Mouse (Mus musculus): ENCODE data around the gene Dvl1. TPM values are rescaled to one million over a fixed set of nuclear protein-coding genes. Genes with fewer than 3 reads are reported as not detected.

Gene Dvl1
- polyA plus RNA-seq, 1 experiment: 184 TPM

GRCm38 (mm10) chr4:155906125-155906524 is 58.9 kb downstream of the Dvl1 start:
- Histone ChIP-seq H3K4me1 (replicated peaks; ENCODE audit: control insufficient read depth, insufficient read depth, low read length) (no peaks in the 10 kb centered on the region), H3K27me3 (ENCODE audit: control insufficient read depth, insufficient read depth, low read length) (no peaks in the 10 kb centered on the region), H3K27ac (ENCODE audit: control insufficient read depth, insufficient read depth, low read length) (no peak overlapping the region), H3K4me3 (ENCODE audit: control insufficient read depth, insufficient read depth, low read length) (no peak overlapping the region), H3K36me3 (ENCODE audit: control insufficient read depth, insufficient read depth, low read length) (peaks cover 11% of the 10 kb centered on the region)
- 96% methylated on average over 9 of the region's 9 CpGs for WGBS
- no peak for DNase-seq
- TF ChIP-seq CTCF (IDR thresholded peaks at IDR 0.05; ENCODE audit: borderline replicate concordance, control insufficient read depth, extremely low read depth, insufficient read depth, low read length, poor library complexity): no peak
- TF ChIP-seq POLR2A (IDR thresholded peaks at IDR 0.05; ENCODE audit: control insufficient read depth, extremely low read depth, insufficient read depth, low read length, poor library complexity): no peak

GRCm38 (mm10) chr4:155907003-155907402 is 59.8 kb downstream of the Dvl1 start:
- no peak for DNase-seq
- H3K36me3 ChIP-seq (ENCODE audit: control insufficient read depth, insufficient read depth, low read length): peaks cover 2% of the 10 kb centered on the region
- WGBS: 96% methylated on average over 11 of the region's 11 CpGs

GRCm38 (mm10) chr4:155908281-155908680 is 61.1 kb downstream of the Dvl1 start:
- Histone ChIP-seq H3K4me3 (ENCODE audit: control insufficient read depth, insufficient read depth, low read length) (no peak overlapping the region), H3K4me1 (replicated peaks; ENCODE audit: control insufficient read depth, insufficient read depth, low read length) (no peaks in the 10 kb centered on the region), H3K36me3 (ENCODE audit: control insufficient read depth, insufficient read depth, low read length) (no peaks in the 10 kb centered on the region), H3K27me3 (ENCODE audit: control insufficient read depth, insufficient read depth, low read length) (no peaks in the 10 kb centered on the region), H3K27ac (ENCODE audit: control insufficient read depth, insufficient read depth, low read length) (no peak overlapping the region)
- 71% methylated on average over 7 of the region's 7 CpGs for WGBS
- DNase-seq: no peak
- TF ChIP-seq CTCF (IDR thresholded peaks at IDR 0.05; ENCODE audit: borderline replicate concordance, control insufficient read depth, extremely low read depth, insufficient read depth, low read length, poor library complexity): no peak
- no peak for TF ChIP-seq POLR2A (IDR thresholded peaks at IDR 0.05; ENCODE audit: control insufficient read depth, extremely low read depth, insufficient read depth, low read length, poor library complexity)

More at GRCm38 (mm10) chr4:155907003-155907402, 59.8 kb downstream of the Dvl1 start:
- Histone ChIP-seq H3K27ac (ENCODE audit: control insufficient read depth, insufficient read depth, low read length) (no peak overlapping the region), H3K4me1 (replicated peaks; ENCODE audit: control insufficient read depth, insufficient read depth, low read length) (no peaks in the 10 kb centered on the region), H3K27me3 (ENCODE audit: control insufficient read depth, insufficient read depth, low read length) (no peaks in the 10 kb centered on the region), H3K4me3 (ENCODE audit: control insufficient read depth, insufficient read depth, low read length) (no peak overlapping the region)
- no peak for TF ChIP-seq POLR2A (IDR thresholded peaks at IDR 0.05; ENCODE audit: control insufficient read depth, extremely low read depth, insufficient read depth, low read length, poor library complexity)
- TF ChIP-seq CTCF (IDR thresholded peaks at IDR 0.05; ENCODE audit: borderline replicate concordance, control insufficient read depth, extremely low read depth, insufficient read depth, low read length, poor library complexity): no peak

- 71% methylated on average over 4 of the region's 4 CpGs for WGBS
These were observed 61.5 kb downstream of the Dvl1 start for GRCm38 (mm10) chr4:155908751-155909150.

More at GRCm38 (mm10) chr4:155908751-155909150, 61.5 kb downstream of the Dvl1 start:
- TF ChIP-seq CTCF (IDR thresholded peaks at IDR 0.05; ENCODE audit: borderline replicate concordance, control insufficient read depth, extremely low read depth, insufficient read depth, low read length, poor library complexity): no peak
- TF ChIP-seq POLR2A (IDR thresholded peaks at IDR 0.05; ENCODE audit: control insufficient read depth, extremely low read depth, insufficient read depth, low read length, poor library complexity): no peak
- no peak for DNase-seq
- Histone ChIP-seq H3K27ac (ENCODE audit: control insufficient read depth, insufficient read depth, low read length) (no peak overlapping the region), H3K4me3 (ENCODE audit: control insufficient read depth, insufficient read depth, low read length) (no peak overlapping the region), H3K36me3 (ENCODE audit: control insufficient read depth, insufficient read depth, low read length) (no peaks in the 10 kb centered on the region), H3K27me3 (ENCODE audit: control insufficient read depth, insufficient read depth, low read length) (no peaks in the 10 kb centered on the region), H3K4me1 (replicated peaks; ENCODE audit: control insufficient read depth, insufficient read depth, low read length) (no peaks in the 10 kb centered on the region)

Other genes with a start within 250 kb of the Dvl1 start
- gene Slc35e2, start 246.0 kb upstream of the Dvl1 start, polyA plus RNA-seq (2012; rRNA removed): 17.1 and 19.1 TPM in 2 replicates
- 34.4 and 42.1 TPM in 2 replicates for gene Cdk11b, start 222.5 kb upstream of the Dvl1 start, polyA plus RNA-seq (2012; rRNA removed)
- not detected in 2 replicates for gene Gm10563, start 202.0 kb upstream of the Dvl1 start, polyA plus RNA-seq (2012; rRNA removed)
- 17.0 and 17.8 TPM in 2 replicates for gene Mmp23, start 194.0 kb upstream of the Dvl1 start, polyA plus RNA-seq (2012; rRNA removed)
- 91.2 and 99.7 TPM in 2 replicates for gene Mib2, start 178.2 kb upstream of the Dvl1 start, polyA plus RNA-seq (2012; rRNA removed)
- gene Fndc10, start 153.1 kb upstream of the Dvl1 start, polyA plus RNA-seq (2012; rRNA removed): 17.4 and 18.5 TPM in 2 replicates
- 184 and 186 TPM in 2 replicates for gene Ssu72, start 142.6 kb upstream of the Dvl1 start, polyA plus RNA-seq (2012; rRNA removed)
- gene Tmem240, start 112.6 kb upstream of the Dvl1 start, polyA plus RNA-seq (2012; rRNA removed): 4.9 and 5.1 TPM in 2 replicates
- gene Atad3a, start 86.3 kb upstream of the Dvl1 start, polyA plus RNA-seq (2012; rRNA removed): 87.0 and 93.1 TPM in 2 replicates
- gene Vwa1, start 72.7 kb upstream of the Dvl1 start, polyA plus RNA-seq (2012; rRNA removed): 11.2 and 13.5 TPM in 2 replicates
- gene Tmem88b, start 61.5 kb upstream of the Dvl1 start, polyA plus RNA-seq (2012; rRNA removed): 0.55 and 0.58 TPM in 2 replicates
- gene Ankrd65, start 57.0 kb upstream of the Dvl1 start, polyA plus RNA-seq (2012; rRNA removed): 0.42 and 0.92 TPM in 2 replicates
- 74.6 and 77.9 TPM in 2 replicates for gene Mrpl20, start 44.5 kb upstream of the Dvl1 start, polyA plus RNA-seq (2012; rRNA removed)
- gene Ccnl2, start 34.9 kb upstream of the Dvl1 start, polyA plus RNA-seq (2012; rRNA removed): 131 and 145 TPM in 2 replicates
- 230 and 238 TPM in 2 replicates for gene Aurkaip1, start 16.1 kb upstream of the Dvl1 start, polyA plus RNA-seq (2012; rRNA removed)
- 30.7 and 43.4 TPM in 2 replicates for gene Mxra8, start 7.7 kb upstream of the Dvl1 start, polyA plus RNA-seq (2012; rRNA removed)
- 2.7 and 3.0 TPM in 2 replicates for gene Tas1r3, start 16.0 kb downstream of the Dvl1 start, polyA plus RNA-seq (2012; rRNA removed)
- gene Cptp, start 22.0 kb downstream of the Dvl1 start, polyA plus RNA-seq (2012; rRNA removed): 31.9 and 32.2 TPM in 2 replicates
- gene Ints11, start 22.1 kb downstream of the Dvl1 start, polyA plus RNA-seq (2012; rRNA removed): 107 and 108 TPM in 2 replicates
- gene Pusl1, start 44.4 kb downstream of the Dvl1 start, polyA plus RNA-seq (2012; rRNA removed): 83.2 and 91.1 TPM in 2 replicates
- gene Acap3, start 44.4 kb downstream of the Dvl1 start, polyA plus RNA-seq (2012; rRNA removed): 77.6 and 86.1 TPM in 2 replicates
- 122 and 147 TPM in 2 replicates for gene Ube2j2, start 96.4 kb downstream of the Dvl1 start, polyA plus RNA-seq (2012; rRNA removed)
- 19.3 and 21.6 TPM in 2 replicates for gene C1qtnf12, start 114.9 kb downstream of the Dvl1 start, polyA plus RNA-seq (2012; rRNA removed)
- 9.5 and 10.8 TPM in 2 replicates for gene B3galt6, start 145.2 kb downstream of the Dvl1 start, polyA plus RNA-seq (2012; rRNA removed)
- 65.6 and 68.4 TPM in 2 replicates for gene Sdf4, start 145.5 kb downstream of the Dvl1 start, polyA plus RNA-seq (2012; rRNA removed)
- gene Tnfrsf4, start 166.4 kb downstream of the Dvl1 start, polyA plus RNA-seq (2012; rRNA removed): 68.9 and 81.3 TPM in 2 replicates
- 82.1 and 85.2 TPM in 2 replicates for gene Tnfrsf18, start 178.8 kb downstream of the Dvl1 start, polyA plus RNA-seq (2012; rRNA removed)
- gene Ttll10, start 212.0 kb downstream of the Dvl1 start, polyA plus RNA-seq (2012; rRNA removed): 2.4 and 3.5 TPM in 2 replicates

All from thymus, adult 2 months (tissue).